Mouse (Mus musculus) cortical plate, adult 2 months (tissue): Measurements from ENCODE around the gene Ctr9.

Experiments
- CTCF ChIP-seq: fragments of 200-500 bp; IDR thresholded peaks from 2 replicates; pipeline ENCODE4 v1.5.1; 2011; ENCODE audit warnings: mild to moderate bottlenecking, control low read depth, low read length; ENCODE audit not compliant: insufficient read depth; ENCODE audit errors: extremely low read depth
- POLR2A ChIP-seq: fragments of 200-500 bp; IDR thresholded peaks from 2 replicates; pipeline ENCODE4 v1.6.1; 2011; ENCODE audit warnings: mild to moderate bottlenecking, low read length, control low read depth; ENCODE audit not compliant: insufficient read depth; ENCODE audit errors: extremely low read depth

DNA sequence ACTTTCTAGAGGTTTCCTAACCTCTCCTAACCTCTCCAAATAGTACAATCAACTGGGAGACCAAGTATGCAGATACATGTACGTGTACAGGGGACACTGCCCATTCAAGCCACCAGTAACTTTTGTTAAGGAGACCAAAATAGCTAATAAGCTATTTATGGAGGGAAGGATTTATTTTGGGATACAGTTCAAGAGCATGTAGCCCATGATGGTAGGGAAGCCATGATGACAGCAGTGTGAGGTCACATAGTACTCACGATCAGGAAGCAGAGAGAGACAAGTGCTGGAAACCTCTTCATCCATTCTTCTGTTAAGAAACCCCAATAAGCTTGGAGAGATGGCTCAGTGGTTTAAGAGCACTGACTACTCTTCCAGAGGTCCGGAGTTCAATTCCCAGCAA is 39.4 kb downstream of the Ctr9 start:
- no peak for TF ChIP-seq POLR2A
- no peak for TF ChIP-seq CTCF
